Mouse (Mus musculus) lung, postnatal 0 days (tissue): ENCODE measurements around the gene Tspan32. TPM values are rescaled to one million over a fixed set of nuclear protein-coding genes. Genes with fewer than 3 reads are reported as not detected.
A peak's percentile ranks its signal among the peaks of the same experiment; 100 is the strongest.

Experiments
- ATAC-seq: fragments of 200-750 bp; cut with Nextera tagmentation; 2 replicates; pipeline ENCODE4 v1.8.0; 2017; ENCODE audit warnings: moderate library complexity
- DNase-seq: peaks from one replicate; pipeline ENCODE4 v3.0.0-alpha.2; 2016; ENCODE audit warnings: low spot score
- H3K27ac ChIP-seq: fragments of 300-500 bp; sonication (generic); 2 replicates; pipeline ENCODE4 v1.5.1; 2014; ENCODE audit warnings: antibody characterized with exemption, mild to moderate bottlenecking, low read length, mixed read lengths
- H3K27me3 ChIP-seq: fragments of 300-500 bp; sonication (generic); replicated peaks from 2 replicates; pipeline ENCODE4 v1.6.1; 2014; ENCODE audit warnings: low read length, mixed read lengths; ENCODE audit not compliant: insufficient read depth
- H3K36me3 ChIP-seq: fragments of 300-500 bp; sonication (generic); 2 replicates; pipeline ENCODE4 v1.6.1; 2014; ENCODE audit warnings: low read length, mixed read lengths; ENCODE audit not compliant: insufficient read depth
- H3K4me1 ChIP-seq: fragments of 300-500 bp; sonication (generic); 2 replicates; pipeline ENCODE4 v1.6.1; 2014; ENCODE audit warnings: antibody characterized with exemption, low read depth, low read length, mixed read lengths; ENCODE audit not compliant: insufficient read depth
- H3K4me2 ChIP-seq: fragments of 300-500 bp; sonication (generic); replicated peaks from 2 replicates; pipeline ENCODE4 v1.6.1; 2014; ENCODE audit warnings: low read depth, mild to moderate bottlenecking, low read length, moderate library complexity, mixed read lengths
- H3K4me3 ChIP-seq: fragments of 300-500 bp; sonication (generic); 2 replicates; pipeline ENCODE4 v1.5.1; 2014; ENCODE audit warnings: low read depth, low read length
- H3K9ac ChIP-seq: fragments of 300-500 bp; sonication (generic); replicated peaks from 2 replicates; pipeline ENCODE4 v1.6.1; 2014; ENCODE audit warnings: low read depth, mild to moderate bottlenecking
- H3K9me3 ChIP-seq: fragments of 300-500 bp; sonication (generic); 2 replicates; pipeline ENCODE4 v1.6.1; 2016; ENCODE audit warnings: low read length, mixed read lengths
- CTCF ChIP-seq: IDR thresholded peaks from 2 replicates; pipeline ENCODE4 v1.5.1; 2016; ENCODE audit warnings: antibody characterized with exemption, mild to moderate bottlenecking
- EP300 ChIP-seq: IDR thresholded peaks from 2 replicates; pipeline ENCODE4 v1.6.1; 2016; ENCODE audit warnings: antibody characterized with exemption, mild to moderate bottlenecking, control low read depth
- WGBS: fragments of 180-500 bp; shearing (Covaris S2); extraction: QIAGEN DNeasy Blood & Tissue Kit; methylation state at CpG from one replicate; pipeline ENCODE4 v1.1.7; 2014; 5-methylcytosine and 5-hydroxymethylcytosine counted together
- polyA plus RNA-seq: library from polyadenylated mRNA; unstranded; fragments of >200 nt; fragmentation: Nextera tagmentation; extraction: Ambion mirVana; gene quantifications from 2 replicates; pipeline ENCODE4 v1.2.1, GENCODE M21; 2015

The Tspan32 gene
- polyA plus RNA-seq, 1 experiment from 2014 or later = 6.1 TPM

GRCm38 (mm10) chr7:143042089-143042488 is 37.2 kb downstream of the Tspan32 start:
- DNase-seq (peak; percentile 77), ATAC-seq (peak; percentile 80)
- Histone ChIP-seq H3K9ac (no peak overlapping the region), H3K36me3 (no peaks in the 10 kb centered on the region), H3K4me2 (no peak overlapping the region), H3K4me3 (no peak overlapping the region), H3K27me3 (no peaks in the 10 kb centered on the region), H3K4me1 (peaks cover 14% of the 10 kb centered on the region; the same call in 1 of the 2 replicates), H3K27ac (peak overlapping the region; percentile 73), H3K9me3 (no peaks in the 10 kb centered on the region)
- 33% methylated on average over 3 of the region's 3 CpGs for WGBS
- no peak for TF ChIP-seq CTCF
- TF ChIP-seq EP300 = no peak

- no peaks in the 10 kb centered on the region for H3K27me3 ChIP-seq
- TF ChIP-seq EP300 = no peak
- no peak for TF ChIP-seq CTCF
- peaks cover 14% of the 10 kb centered on the region; the same call in 1 of the 2 replicates for H3K4me1 ChIP-seq
- no peaks in the 10 kb centered on the region for H3K9me3 ChIP-seq
- H3K4me2 ChIP-seq = no peak overlapping the region
- WGBS = 72% methylated on average over 3 of the region's 3 CpGs
- H3K27ac ChIP-seq = peak overlapping the region; percentile 73
- ATAC-seq (peak; percentile 13), DNase-seq (peak; percentile 43)
- no peak overlapping the region for H3K9ac ChIP-seq
- H3K36me3 ChIP-seq = no peaks in the 10 kb centered on the region
- H3K4me3 ChIP-seq = no peak overlapping the region
These were observed 38.1 kb downstream of the Tspan32 start for GRCm38 (mm10) chr7:143042897-143043300.

GRCm38 (mm10) chr7:143044049-143044825 is 39.4 kb downstream of the Tspan32 start:
- WGBS = 87% methylated on average over 2 of the region's 2 CpGs
- Histone ChIP-seq H3K4me3 (no peak overlapping the region), H3K9me3 (no peaks in the 10 kb centered on the region), H3K27ac (no peak overlapping the region), H3K9ac (no peak overlapping the region), H3K36me3 (no peaks in the 10 kb centered on the region), H3K4me2 (no peak overlapping the region), H3K27me3 (no peaks in the 10 kb centered on the region), H3K4me1 (peaks cover 14% of the 10 kb centered on the region; the same call in 1 of the 2 replicates)
- TF ChIP-seq CTCF = peak; percentile 19; the same call in 1 of the 2 replicates
- no peak for TF ChIP-seq EP300
- ATAC-seq (no peak), DNase-seq (peak; percentile 33)

- Histone ChIP-seq H3K9me3 (no peaks in the 10 kb centered on the region), H3K4me2 (no peak overlapping the region), H3K36me3 (no peaks in the 10 kb centered on the region), H3K4me1 (peaks cover 14% of the 10 kb centered on the region; the same call in 1 of the 2 replicates), H3K27me3 (no peaks in the 10 kb centered on the region), H3K27ac (no peak overlapping the region), H3K4me3 (no peak overlapping the region), H3K9ac (no peak overlapping the region)
- ATAC-seq (no peak), DNase-seq (no peak)
- TF ChIP-seq EP300 = no peak
- TF ChIP-seq CTCF = peak; percentile 45
These were observed 40.0 kb downstream of the Tspan32 start for GRCm38 (mm10) chr7:143044826-143045206.

GRCm38 (mm10) chr7:143046358-143046757 is 41.5 kb downstream of the Tspan32 start:
- ATAC-seq (no peak), DNase-seq (peak; percentile 44)
- Histone ChIP-seq H3K4me2 (no peak overlapping the region), H3K27ac (no peak overlapping the region), H3K36me3 (no peaks in the 10 kb centered on the region), H3K4me1 (peaks cover 18% of the 10 kb centered on the region; the same call in 1 of the 2 replicates), H3K9me3 (no peaks in the 10 kb centered on the region), H3K9ac (no peak overlapping the region), H3K27me3 (no peaks in the 10 kb centered on the region), H3K4me3 (no peak overlapping the region)
- TF ChIP-seq CTCF (no peak), EP300 (no peak)
- WGBS = 43% methylated on average over 7 of the region's 7 CpGs

GRCm38 (mm10) chr7:143049331-143049730 is 44.5 kb downstream of the Tspan32 start:
- no peak overlapping the region for H3K4me3 ChIP-seq
- H3K4me2 ChIP-seq = no peak overlapping the region
- no peak overlapping the region for H3K9ac ChIP-seq
- no peaks in the 10 kb centered on the region for H3K27me3 ChIP-seq
- no peak for ATAC-seq
- 73% methylated on average over 3 of the region's 3 CpGs for WGBS
- no peak for DNase-seq
- no peaks in the 10 kb centered on the region for H3K9me3 ChIP-seq
- TF ChIP-seq CTCF (no peak), EP300 (no peak)
- no peak overlapping the region for H3K27ac ChIP-seq
- H3K36me3 ChIP-seq = no peaks in the 10 kb centered on the region
- H3K4me1 ChIP-seq = peaks cover 12% of the 10 kb centered on the region; the same call in 1 of the 2 replicates
